In genomic region chr3:79842616-79843016, GRCm38 (mm10) we compare ENCODE assay signal across 8 mouse cellular contexts. TPM values are rescaled to one million over a fixed set of nuclear protein-coding genes. Genes with fewer than 3 reads are reported as not detected.
DNase-seq lines count a peak whose midpoint lies in the region; ATAC-seq and TF ChIP-seq lines count a peak whose summit lies in the region.

No protein-coding gene starts in this region.

- no peak for TF ChIP-seq POLR2A in brain, embryonic 14.5 days (IDR thresholded peaks at IDR 0.05; ENCODE audit: borderline replicate concordance, extremely low read depth, insufficient read depth, insufficient read length, poor library complexity, severe bottlenecking)

- H3K9ac ChIP-seq in heart, embryonic 15.5 days: peak overlapping the region; percentile 54
- peak overlapping the region; percentile 55 for H3K9ac ChIP-seq in liver, embryonic 15.5 days
- H3K9ac ChIP-seq in neural tube, embryonic 11.5 days (ENCODE audit: low read length): peak overlapping the region; percentile 46
- peak overlapping the region; percentile 58 for H3K9ac ChIP-seq in stomach, postnatal 0 days (ENCODE audit: low read length)

- peak; percentile 80 for ATAC-seq in heart, embryonic 15.5 days (replicated peaks; ENCODE audit: insufficient number of reproducible peaks, insufficient read depth, low FRiP score, low read depth)
- peak; percentile 76 for ATAC-seq in liver, embryonic 15.5 days (ENCODE audit: insufficient read depth)
- ATAC-seq in neural tube, embryonic 11.5 days (ENCODE audit: insufficient read depth, low FRiP score, low TSS enrichment): peak; percentile 83
- peak; percentile 96 for ATAC-seq in stomach, postnatal 0 days (ENCODE audit: low FRiP score, low TSS enrichment)

- peak overlapping the region; percentile 84 for H3K27ac ChIP-seq in heart, embryonic 15.5 days
- H3K27ac ChIP-seq in liver, embryonic 15.5 days (replicated peaks): peak overlapping the region; percentile 84
- H3K27ac ChIP-seq in neural tube, embryonic 11.5 days (ENCODE audit: low read depth, low read length): no peak overlapping the region
- peak overlapping the region; percentile 77 for H3K27ac ChIP-seq in stomach, postnatal 0 days (replicated peaks)

- WGBS in heart, embryonic 15.5 days: under 1% methylated on average over 19 of the region's 19 CpGs
- WGBS in liver, embryonic 15.5 days (ENCODE audit: insufficient replicate concordance): under 1% methylated on average over 19 of the region's 19 CpGs
- WGBS in neural tube, embryonic 11.5 days: 1% methylated on average over 19 of the region's 19 CpGs
- WGBS in stomach, postnatal 0 days: under 1% methylated on average over 19 of the region's 19 CpGs

- no peaks in the 10 kb centered on the region for H3K9me3 ChIP-seq in heart, embryonic 15.5 days (replicated peaks)
- H3K9me3 ChIP-seq in liver, embryonic 15.5 days (replicated peaks): no peaks in the 10 kb centered on the region
- H3K9me3 ChIP-seq in neural tube, embryonic 11.5 days (ENCODE audit: control insufficient read depth, low read length): no peaks in the 10 kb centered on the region
- no peaks in the 10 kb centered on the region for H3K9me3 ChIP-seq in stomach, postnatal 0 days (ENCODE audit: control insufficient read depth, low read length)

- peaks cover 6% of the 10 kb centered on the region; the same call in 1 of the 2 replicates for H3K36me3 ChIP-seq in heart, embryonic 15.5 days
- H3K36me3 ChIP-seq in liver, embryonic 15.5 days (replicated peaks): no peaks in the 10 kb centered on the region
- no peaks in the 10 kb centered on the region for H3K36me3 ChIP-seq in neural tube, embryonic 11.5 days (ENCODE audit: control insufficient read depth, insufficient read depth, low read length)
- no peaks in the 10 kb centered on the region for H3K36me3 ChIP-seq in stomach, postnatal 0 days (ENCODE audit: control insufficient read depth, insufficient read depth, low read length)

- 0 out of 2 replicates have a peak, but pooled peaks cover 6% of the 10 kb centered on the region for H3K4me1 ChIP-seq in heart, embryonic 15.5 days (replicated peaks)
- H3K4me1 ChIP-seq in liver, embryonic 15.5 days (replicated peaks): peaks cover 14% of the 10 kb centered on the region
- no peaks in the 10 kb centered on the region for H3K4me1 ChIP-seq in neural tube, embryonic 11.5 days (ENCODE audit: control insufficient read depth, insufficient read depth, low read length)
- H3K4me1 ChIP-seq in stomach, postnatal 0 days (replicated peaks; ENCODE audit: control insufficient read depth, insufficient read depth): no peaks in the 10 kb centered on the region

- peak overlapping the region; percentile 65 for H3K4me2 ChIP-seq in heart, embryonic 15.5 days
- H3K4me2 ChIP-seq in liver, embryonic 15.5 days: peak overlapping the region; percentile 77
- peak overlapping the region; percentile 61 for H3K4me2 ChIP-seq in neural tube, embryonic 11.5 days (ENCODE audit: low read depth)
- H3K4me2 ChIP-seq in stomach, postnatal 0 days (replicated peaks; ENCODE audit: low read depth): peak overlapping the region; percentile 77

- DNase-seq in B cell, adult 2 months: peak; percentile 74 to 75
- peak; percentile 85 for DNase-seq in brain, embryonic 14.5 days (ENCODE audit: low read depth)
- peak; percentile 59 for DNase-seq in fibroblast of lung, adult 2 months (ENCODE audit: low read depth)
- DNase-seq in kidney, postnatal 14 days: peak; percentile 83
- peak; percentile 77 for DNase-seq in neural tube, embryonic 11.5 days (ENCODE audit: low spot score)
- DNase-seq in stomach, postnatal 0 days (ENCODE audit: low spot score): peak; percentile 82

- no peak for TF ChIP-seq EP300 in stomach, postnatal 0 days (optimal IDR thresholded peaks at IDR 0.05)

- TF ChIP-seq CTCF in brain, embryonic 14.5 days (IDR thresholded peaks at IDR 0.05; ENCODE audit: borderline replicate concordance, extremely low read depth, insufficient read depth, insufficient read length): no peak
- 0 out of 2 replicates have a peak, but pooled peaks have one; percentile 3 for TF ChIP-seq CTCF in stomach, postnatal 0 days (IDR thresholded peaks at IDR 0.05; ENCODE audit: low read depth)

- H3K4me3 ChIP-seq in heart, embryonic 15.5 days: peak overlapping the region; percentile 58
- peak overlapping the region; percentile 63 for H3K4me3 ChIP-seq in liver, embryonic 15.5 days (replicated peaks)
- peak overlapping the region; percentile 36 for H3K4me3 ChIP-seq in neural tube, embryonic 11.5 days (ENCODE audit: low read depth, low read length)
- peak overlapping the region; percentile 54 for H3K4me3 ChIP-seq in stomach, postnatal 0 days (ENCODE audit: low read depth, low read length)

- no peaks in the 10 kb centered on the region for H3K27me3 ChIP-seq in heart, embryonic 15.5 days
- H3K27me3 ChIP-seq in liver, embryonic 15.5 days: no peaks in the 10 kb centered on the region
- H3K27me3 ChIP-seq in neural tube, embryonic 11.5 days (ENCODE audit: control insufficient read depth, insufficient read depth, low read length): no peaks in the 10 kb centered on the region
- H3K27me3 ChIP-seq in stomach, postnatal 0 days (ENCODE audit: control insufficient read depth, insufficient read depth, low read length): no peaks in the 10 kb centered on the region

RNA-seq across cellular contexts. Expression of gene Tmem144, which starts 10.0 kb away (rescaled TPM):
- polyA plus RNA-seq in brain, embryonic 14.5 days (2012; rRNA removed): 0.44 and 0.60 TPM in 2 replicates
- polyA plus RNA-seq in heart, embryonic 15.5 days (2015; fragmentation: Nextera tagmentation; extraction: Ambion mirVana): 8.3 and 8.9 TPM in 2 replicates
- polyA plus RNA-seq in liver, embryonic 15.5 days (2015; fragmentation: Nextera tagmentation; extraction: Ambion mirVana): 2.1 TPM in 2 replicates
- polyA plus RNA-seq in neural tube, embryonic 11.5 days (2014; fragmentation: Nextera tagmentation; extraction: Ambion mirVana): 2.9 TPM in 2 replicates
- 1.7 and 2.2 TPM in 2 replicates for polyA plus RNA-seq in stomach, postnatal 0 days (2015; fragmentation: Nextera tagmentation; extraction: Ambion mirVana)

RNA-seq across cellular contexts. Expression of gene Fam198b, which starts 41.7 kb away (rescaled TPM):
- polyA plus RNA-seq in brain, embryonic 14.5 days (2012; rRNA removed): 1.3 and 2.6 TPM in 2 replicates
- polyA plus RNA-seq in heart, embryonic 15.5 days (2015; fragmentation: Nextera tagmentation; extraction: Ambion mirVana): 53.3 and 64.5 TPM in 2 replicates
- 1.0 and 1.2 TPM in 2 replicates for polyA plus RNA-seq in liver, embryonic 15.5 days (2015; fragmentation: Nextera tagmentation; extraction: Ambion mirVana)
- polyA plus RNA-seq in neural tube, embryonic 11.5 days (2014; fragmentation: Nextera tagmentation; extraction: Ambion mirVana): 5.5 and 8.7 TPM in 2 replicates
- 7.9 and 8.6 TPM in 2 replicates for polyA plus RNA-seq in stomach, postnatal 0 days (2015; fragmentation: Nextera tagmentation; extraction: Ambion mirVana)
